Mouse (Mus musculus): ENCODE measurements around the gene 2310061I04Rik. TPM values are rescaled to one million over a fixed set of nuclear protein-coding genes. Genes with fewer than 3 reads are reported as not detected.

2310061I04Rik gene
- polyA plus RNA-seq, 1 experiment, result 103 TPM

DNA sequence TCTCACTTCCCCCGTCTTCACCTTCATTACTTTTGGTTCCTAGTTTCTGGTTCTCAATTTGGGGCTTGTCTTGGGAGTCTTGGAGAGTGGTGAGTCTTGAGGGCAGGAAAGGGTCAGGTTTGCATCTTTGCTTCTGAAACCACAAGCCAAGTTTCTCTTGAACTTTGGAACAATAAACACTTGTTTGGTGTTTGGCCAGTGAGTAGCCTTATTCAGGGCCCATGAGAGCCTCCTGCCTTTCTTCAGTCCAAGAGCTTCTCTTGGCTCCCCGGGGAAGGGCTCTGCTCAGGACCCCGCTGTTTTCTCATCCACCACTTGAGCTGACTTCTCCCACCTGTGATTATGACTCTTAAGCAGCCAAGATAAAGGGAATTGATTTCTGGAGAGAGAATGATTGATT, 25.3 kb upstream of the 2310061I04Rik start:
- no peak for TF ChIP-seq POLR2A (IDR thresholded peaks at IDR 0.05; ENCODE audit: extremely low read depth, insufficient read depth, low read length)
- TF ChIP-seq CTCF (IDR thresholded peaks at IDR 0.05; ENCODE audit: extremely low read depth, insufficient read depth, low read length), result no peak
- H3K4me3 ChIP-seq (ENCODE audit: insufficient read depth, low read length), result no peak overlapping the region
- no peak overlapping the region for H3K27ac ChIP-seq (ENCODE audit: insufficient read depth, low read length)

DNA sequence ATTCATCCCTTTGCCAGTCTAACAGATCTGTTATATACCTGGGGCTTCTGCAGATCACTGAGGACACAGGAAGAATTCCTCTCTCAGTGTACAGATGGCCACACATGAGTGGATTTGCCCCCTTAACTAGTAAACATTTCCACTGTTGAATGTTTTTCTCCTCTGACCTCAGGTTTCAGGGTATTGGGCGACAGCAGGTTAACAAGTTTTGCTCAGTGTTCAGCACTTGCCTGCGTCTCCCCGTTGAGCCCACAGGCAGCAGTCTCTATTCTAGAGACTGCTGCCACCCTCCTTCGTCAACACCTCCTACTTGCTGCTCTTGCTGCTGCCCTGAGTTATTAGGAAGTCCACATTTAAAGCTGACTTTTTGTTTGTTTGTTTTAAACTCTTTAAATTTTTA, 24.5 kb upstream of the 2310061I04Rik start:
- Histone ChIP-seq H3K27ac (ENCODE audit: insufficient read depth, low read length) (no peak overlapping the region), H3K4me1 (ENCODE audit: control insufficient read depth, insufficient read depth, low read length) (peaks cover 7% of the 10 kb centered on the region; the same call in 1 of the 2 replicates), H3K4me3 (ENCODE audit: insufficient read depth, low read length) (no peak overlapping the region)
- TF ChIP-seq CTCF (IDR thresholded peaks at IDR 0.05; ENCODE audit: extremely low read depth, insufficient read depth, low read length) (no peak), POLR2A (IDR thresholded peaks at IDR 0.05; ENCODE audit: extremely low read depth, insufficient read depth, low read length) (no peak)

More for the DNA sequence above, 25.3 kb upstream of the 2310061I04Rik start:
- H3K4me1 ChIP-seq (ENCODE audit: control insufficient read depth, insufficient read depth, low read length), result peaks cover 7% of the 10 kb centered on the region; the same call in 1 of the 2 replicates

DNA sequence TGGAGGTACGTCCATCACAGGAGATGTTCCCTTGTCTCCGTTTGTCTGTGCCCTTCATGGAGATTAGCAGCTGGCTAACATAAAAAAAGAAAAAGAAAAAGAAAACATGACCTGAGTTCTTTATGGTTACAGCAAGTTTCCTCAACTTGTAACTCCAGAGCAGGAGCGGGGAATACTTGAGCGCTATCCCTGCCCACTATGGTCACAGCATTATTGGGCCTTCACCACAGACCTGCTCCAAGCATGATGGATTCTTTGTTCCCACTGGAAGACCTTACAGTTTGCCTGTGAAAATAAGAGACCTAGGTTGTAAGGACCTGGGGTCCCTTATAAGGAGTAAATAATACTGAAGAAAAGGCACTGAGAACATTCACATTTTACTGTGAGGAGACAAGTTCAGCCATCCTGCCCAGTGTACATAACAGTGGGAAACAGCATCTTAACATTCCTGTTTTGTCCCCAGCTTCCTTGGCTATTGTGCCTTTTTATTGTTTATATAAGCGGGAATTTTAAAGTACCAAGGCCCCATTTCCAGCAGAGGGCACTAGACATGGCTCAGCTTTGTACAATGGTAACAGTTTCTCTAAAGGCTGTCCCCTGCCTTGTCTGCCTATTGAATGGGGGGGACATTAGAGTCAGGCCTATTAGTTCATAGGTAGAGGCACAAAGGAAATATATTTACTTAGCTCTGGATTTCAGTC, 23.8 kb upstream of the 2310061I04Rik start:
- Histone ChIP-seq H3K4me1 (ENCODE audit: control insufficient read depth, insufficient read depth, low read length) (peaks cover 7% of the 10 kb centered on the region; the same call in 1 of the 2 replicates), H3K27ac (ENCODE audit: insufficient read depth, low read length) (no peak overlapping the region), H3K4me3 (ENCODE audit: insufficient read depth, low read length) (no peak overlapping the region)
- TF ChIP-seq CTCF (IDR thresholded peaks at IDR 0.05; ENCODE audit: extremely low read depth, insufficient read depth, low read length) (peak; percentile 40; the same call in 1 of the 2 replicates), POLR2A (IDR thresholded peaks at IDR 0.05; ENCODE audit: extremely low read depth, insufficient read depth, low read length) (0 out of 2 replicates have a peak, but pooled peaks have one; percentile 11)

DNA sequence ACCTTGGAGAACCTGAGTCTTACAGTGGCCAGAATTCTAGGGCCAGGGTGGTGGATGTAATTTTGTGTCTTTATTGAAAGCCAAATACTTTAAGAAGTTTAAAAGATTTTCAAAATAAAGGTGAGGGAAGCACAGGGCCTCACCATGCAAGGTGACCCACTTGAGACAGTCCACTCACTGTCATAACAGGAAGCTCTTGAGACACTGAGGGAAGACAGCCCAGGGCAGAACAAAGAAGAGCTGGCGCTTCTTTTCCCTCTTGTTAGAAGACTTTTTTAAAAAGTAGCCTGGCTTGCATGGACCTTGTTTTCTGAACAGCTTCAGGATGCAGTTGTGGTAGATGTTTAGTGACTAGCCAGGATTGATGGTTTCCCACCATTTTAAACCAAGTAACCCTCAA, 23.2 kb upstream of the 2310061I04Rik start:
- H3K4me1 ChIP-seq (ENCODE audit: control insufficient read depth, insufficient read depth, low read length), result peaks cover 8% of the 10 kb centered on the region; the same call in 1 of the 2 replicates
- no peak overlapping the region for H3K4me3 ChIP-seq (ENCODE audit: insufficient read depth, low read length)
- TF ChIP-seq CTCF (IDR thresholded peaks at IDR 0.05; ENCODE audit: extremely low read depth, insufficient read depth, low read length) (no peak), POLR2A (IDR thresholded peaks at IDR 0.05; ENCODE audit: extremely low read depth, insufficient read depth, low read length) (no peak)
- no peak overlapping the region for H3K27ac ChIP-seq (ENCODE audit: insufficient read depth, low read length)

DNA sequence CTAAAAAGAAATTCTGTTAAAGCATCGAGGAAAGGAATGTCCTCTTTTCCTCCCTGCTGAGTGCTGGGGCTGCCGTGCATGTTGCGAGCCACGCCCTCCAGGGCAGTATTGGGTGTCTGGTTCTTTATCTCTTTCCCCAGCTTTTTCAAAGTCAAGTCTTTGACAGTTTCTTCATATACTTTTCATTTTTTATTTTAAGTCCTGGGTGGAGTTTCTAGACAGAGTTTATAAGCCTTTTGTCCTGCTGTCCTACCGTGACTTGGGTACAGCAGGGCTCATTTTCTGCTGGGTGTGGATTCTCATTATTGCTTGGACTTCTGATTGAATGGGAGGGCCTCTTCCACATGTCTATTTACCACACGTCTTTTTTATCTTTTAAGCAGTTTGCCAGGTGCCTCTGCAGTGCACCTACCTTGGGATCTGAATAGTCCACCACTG, 22.7 kb upstream of the 2310061I04Rik start:
- H3K4me3 ChIP-seq (ENCODE audit: insufficient read depth, low read length), result peak overlapping the region; percentile 28; the same call in 1 of the 2 replicates
- TF ChIP-seq POLR2A (IDR thresholded peaks at IDR 0.05; ENCODE audit: extremely low read depth, insufficient read depth, low read length), result no peak
- no peak for TF ChIP-seq CTCF (IDR thresholded peaks at IDR 0.05; ENCODE audit: extremely low read depth, insufficient read depth, low read length)
- H3K27ac ChIP-seq (ENCODE audit: insufficient read depth, low read length), result peak overlapping the region; percentile 50; the same call in 1 of the 2 replicates
- H3K4me1 ChIP-seq (ENCODE audit: control insufficient read depth, insufficient read depth, low read length), result peaks cover 8% of the 10 kb centered on the region; the same call in 1 of the 2 replicates

DNA sequence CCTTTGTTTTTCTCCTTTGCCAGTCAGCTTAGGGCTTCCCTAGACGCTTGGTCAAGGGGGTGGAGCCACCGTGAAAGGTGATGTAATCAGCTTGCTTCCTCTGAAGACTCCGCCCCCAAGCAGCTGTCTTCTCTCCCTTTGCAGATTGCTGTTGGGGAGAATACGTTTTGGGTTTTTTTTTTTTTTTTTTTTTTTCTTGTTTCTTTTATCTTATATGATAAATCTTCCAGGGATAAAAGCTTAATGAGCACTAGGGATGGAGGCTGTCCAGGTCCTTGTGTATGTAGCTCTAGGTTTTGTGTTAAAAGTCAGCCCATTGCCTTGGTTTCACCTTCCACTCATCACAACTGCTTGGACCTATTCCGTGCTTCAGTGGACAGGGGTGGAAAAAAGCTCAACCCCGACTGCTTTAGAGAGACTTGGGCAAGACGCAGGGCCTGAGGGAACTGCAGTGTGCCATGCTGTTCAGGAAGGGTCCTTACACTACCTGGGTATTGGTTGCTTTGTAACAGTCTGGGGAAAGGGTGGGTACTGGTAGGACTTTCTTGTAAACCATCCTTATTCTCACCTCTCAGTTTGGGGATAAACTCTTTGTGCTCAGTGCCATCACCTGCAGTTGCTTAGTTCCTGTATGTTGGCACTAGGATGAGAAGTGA, 22.0 kb upstream of the 2310061I04Rik start:
- Histone ChIP-seq H3K27ac (ENCODE audit: insufficient read depth, low read length) (peak overlapping the region; percentile 50), H3K4me3 (ENCODE audit: insufficient read depth, low read length) (peak overlapping the region; percentile 28), H3K4me1 (ENCODE audit: control insufficient read depth, insufficient read depth, low read length) (peaks cover 8% of the 10 kb centered on the region; the same call in 1 of the 2 replicates)
- TF ChIP-seq CTCF (IDR thresholded peaks at IDR 0.05; ENCODE audit: extremely low read depth, insufficient read depth, low read length) (no peak), POLR2A (IDR thresholded peaks at IDR 0.05; ENCODE audit: extremely low read depth, insufficient read depth, low read length) (peak; percentile 73)

DNA sequence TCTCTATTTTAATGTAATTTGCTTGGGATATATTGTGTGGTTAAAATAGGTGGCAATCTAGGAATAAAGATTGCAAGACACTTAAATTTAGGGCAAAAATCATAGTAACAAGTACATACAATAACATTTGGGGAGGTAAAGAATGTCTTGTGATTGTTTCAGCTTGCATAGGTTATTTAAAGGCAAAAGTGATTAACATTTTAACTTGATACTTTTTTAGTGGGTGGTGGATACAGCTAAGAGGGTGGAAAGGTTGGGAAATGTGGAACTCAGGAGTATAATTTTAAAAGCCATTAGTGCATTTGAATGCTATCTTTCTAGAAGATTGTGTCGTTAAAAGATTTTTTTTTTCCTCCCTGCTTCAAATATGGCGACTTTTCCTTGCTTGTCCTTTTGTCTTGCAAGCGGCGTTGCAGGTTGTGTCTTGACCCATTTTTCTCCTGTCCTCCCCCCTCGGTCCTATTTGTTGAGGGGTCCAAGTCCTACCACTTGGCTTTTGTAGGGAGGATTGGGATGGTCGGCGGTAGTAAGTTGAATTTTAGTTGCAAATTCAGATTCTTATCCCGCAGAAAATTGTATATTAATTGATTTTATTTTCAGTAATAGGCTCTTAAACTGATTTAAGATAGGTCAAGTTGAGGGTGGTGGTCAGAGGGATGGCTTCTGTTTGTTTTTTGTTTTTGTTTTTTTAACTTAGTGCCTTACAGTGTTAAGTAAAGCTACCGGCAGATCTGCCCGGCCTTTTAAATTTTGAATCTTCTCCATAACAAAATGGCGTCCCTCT, 21.2 kb upstream of the 2310061I04Rik start:
- TF ChIP-seq CTCF (IDR thresholded peaks at IDR 0.05; ENCODE audit: extremely low read depth, insufficient read depth, low read length), result no peak
- TF ChIP-seq POLR2A (IDR thresholded peaks at IDR 0.05; ENCODE audit: extremely low read depth, insufficient read depth, low read length), result peak; percentile 62
- H3K27ac ChIP-seq (ENCODE audit: insufficient read depth, low read length), result peak overlapping the region; percentile 86
- H3K4me3 ChIP-seq (ENCODE audit: insufficient read depth, low read length), result peak overlapping the region; percentile 57
- H3K4me1 ChIP-seq (ENCODE audit: control insufficient read depth, insufficient read depth, low read length), result peaks cover 8% of the 10 kb centered on the region; the same call in 1 of the 2 replicates

DNA sequence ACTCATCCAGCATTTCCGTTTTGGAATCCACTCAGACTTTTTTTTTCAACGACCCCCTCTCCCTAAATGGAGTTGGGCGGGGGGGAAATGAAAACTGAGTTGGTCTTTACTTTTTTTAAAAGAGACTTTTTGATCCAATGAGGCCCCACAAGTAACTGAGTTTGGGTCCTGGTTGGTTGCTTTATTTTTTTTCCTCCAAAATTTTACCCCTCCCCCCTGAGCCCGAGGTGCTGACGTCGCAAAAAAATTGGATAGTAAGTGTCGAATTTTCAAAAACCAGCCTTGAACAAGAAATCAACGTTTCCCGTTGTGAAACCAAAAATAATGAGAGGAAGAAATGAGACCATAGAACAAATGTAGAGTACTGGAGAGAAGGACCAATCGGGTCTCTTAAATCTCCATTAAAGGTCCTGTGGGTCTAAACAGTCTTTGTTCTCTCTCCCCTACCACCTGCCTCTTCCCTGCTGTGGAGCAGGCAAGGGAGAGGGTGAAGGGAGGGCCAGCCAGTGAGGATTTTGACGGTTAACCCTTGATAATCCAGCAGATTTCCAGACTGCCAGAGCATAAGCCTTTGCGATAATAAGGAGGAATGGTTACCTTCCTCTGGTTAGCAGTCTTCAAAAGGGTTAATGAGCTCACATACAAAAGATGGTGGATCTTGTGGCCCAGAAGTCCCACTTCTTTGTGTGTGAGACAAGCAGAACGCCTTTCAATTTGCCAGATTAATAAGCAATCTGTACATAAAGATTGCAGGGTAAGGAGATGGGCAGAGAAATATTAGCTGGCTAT, 20.4 kb upstream of the 2310061I04Rik start:
- TF ChIP-seq POLR2A (IDR thresholded peaks at IDR 0.05; ENCODE audit: extremely low read depth, insufficient read depth, low read length) (peak; percentile 72), CTCF (IDR thresholded peaks at IDR 0.05; ENCODE audit: extremely low read depth, insufficient read depth, low read length) (no peak)
- peak overlapping the region; percentile 90 for H3K27ac ChIP-seq (ENCODE audit: insufficient read depth, low read length)
- H3K4me1 ChIP-seq (ENCODE audit: control insufficient read depth, insufficient read depth, low read length), result peaks cover 8% of the 10 kb centered on the region; the same call in 1 of the 2 replicates
- H3K4me3 ChIP-seq (ENCODE audit: insufficient read depth, low read length), result peak overlapping the region; percentile 57
